Mouse (Mus musculus) spleen, adult 2 months (tissue): Measurements from ENCODE around the gene Ctsh.

Experiments used
- CTCF ChIP-seq: fragments of 200-500 bp; IDR thresholded peaks from 2 replicates; pipeline ENCODE4 v1.5.1; 2011; ENCODE audit warnings: mild to moderate bottlenecking, inconsistent platforms; ENCODE audit not compliant: insufficient read depth, insufficient read length, insufficient replicate concordance; ENCODE audit errors: extremely low read depth
- POLR2A ChIP-seq: fragments of 200-500 bp; IDR thresholded peaks from 2 replicates; pipeline ENCODE4 v1.6.1; 2011; ENCODE audit warnings: low read depth, low read length, inconsistent platforms

- TF ChIP-seq CTCF = no peak
- no peak for TF ChIP-seq POLR2A
Observed at GRCm38 (mm10) chr9:90021442-90021841, 32.5 kb upstream of the Ctsh start.
